Mouse (Mus musculus): Measurements from ENCODE around the gene Ccnt1. TPM values are rescaled to one million over a fixed set of nuclear protein-coding genes. Genes with fewer than 3 reads are reported as not detected.
"Not testable (repeated sequence)": the region's sequence is repeated elsewhere in the genome, so short reads cannot be mapped to it uniquely, and the experiment has no call there.

The Ccnt1 gene
- total RNA-seq, 2 experiments from 2014 or later, result 43.8 to 48.3 TPM

DNA sequence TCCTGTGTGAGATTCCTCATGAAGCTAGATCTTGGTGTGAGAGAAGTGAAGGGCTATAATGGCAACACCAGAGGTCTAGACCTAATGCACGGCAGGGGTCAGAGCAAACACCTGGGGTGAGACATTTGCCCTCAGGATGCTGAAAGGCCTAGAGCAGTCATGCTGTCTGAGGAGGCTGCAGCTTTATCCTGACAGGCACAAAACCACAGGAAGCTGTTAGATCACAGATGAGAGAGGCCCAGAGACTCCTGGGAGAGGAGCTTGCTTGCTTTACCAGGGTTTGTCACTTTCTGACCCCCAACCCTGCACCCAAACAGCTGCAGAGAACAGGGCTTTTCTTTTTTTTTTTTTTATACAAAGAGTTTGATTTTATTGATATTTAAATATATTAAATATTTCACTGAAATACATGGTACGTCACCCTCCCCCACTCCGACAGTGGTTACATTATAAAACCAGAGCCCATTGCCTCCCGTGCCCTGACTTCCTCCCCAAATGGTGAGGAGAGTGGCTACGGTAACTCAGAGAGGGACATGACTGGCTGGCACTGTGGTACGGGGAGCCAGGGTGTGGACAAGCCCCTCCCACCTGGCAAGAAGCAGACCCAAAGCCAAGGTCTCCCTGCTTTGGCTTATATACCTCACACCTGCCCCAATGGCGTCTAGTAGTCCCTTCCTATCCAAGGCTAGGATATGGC, 19.1 kb upstream of the Ccnt1 start:
- H3K4me3 ChIP-seq, result no peak overlapping the region
- DNase-seq (ENCODE audit: low spot score in 2 of 2), result no peak
- no peak overlapping the region for H3K27ac ChIP-seq
- no peak for TF ChIP-seq CTCF (conservative IDR thresholded peaks at IDR 0.05)

- Histone ChIP-seq H3K27ac (no peak overlapping the region), H3K4me3 (no peak overlapping the region)
- no peak for TF ChIP-seq CTCF (conservative IDR thresholded peaks at IDR 0.05)
- no peak for DNase-seq (ENCODE audit: low spot score in 2 of 2)
Observed at GRCm38 (mm10) chr15:98587751-98588150, 17.0 kb upstream of the Ccnt1 start.

DNA sequence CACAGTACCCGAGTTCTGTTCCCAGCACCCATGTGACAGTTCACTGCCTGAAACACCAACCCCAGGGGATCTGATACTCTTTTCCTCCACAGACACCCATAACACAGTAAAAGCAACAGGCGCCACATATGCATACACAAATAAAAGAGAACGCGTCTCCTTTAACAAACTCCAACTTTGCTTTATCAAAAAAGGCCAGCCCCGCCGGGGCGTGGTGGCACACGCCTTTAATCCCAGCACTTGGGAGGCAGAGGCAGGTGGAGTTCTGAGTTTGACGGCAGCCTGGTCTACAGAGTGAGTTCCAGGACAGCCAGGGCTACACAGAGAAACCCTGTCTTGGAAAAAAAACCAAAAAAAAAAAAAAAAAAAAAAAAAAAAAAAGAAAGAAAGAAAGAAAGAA, 15.4 kb upstream of the Ccnt1 start:
- H3K4me3 ChIP-seq; H3K27ac ChIP-seq; DNase-seq (ENCODE audit: low spot score in 2 of 2): not testable (repeated sequence)

- no peak for DNase-seq (ENCODE audit: low spot score in 2 of 2)
- no peak overlapping the region for H3K27ac ChIP-seq
- no peak overlapping the region for H3K4me3 ChIP-seq
- TF ChIP-seq CTCF (conservative IDR thresholded peaks at IDR 0.05), result no peak
Observed at GRCm38 (mm10) chr15:98585421-98585820, 14.7 kb upstream of the Ccnt1 start.

- Histone ChIP-seq H3K4me3 (no peak overlapping the region), H3K27ac (no peak overlapping the region)
- no peak for TF ChIP-seq CTCF (conservative IDR thresholded peaks at IDR 0.05)
- DNase-seq (ENCODE audit: low spot score in 2 of 2), result no peak
Observed at GRCm38 (mm10) chr15:98582996-98583395, 12.3 kb upstream of the Ccnt1 start.

DNA sequence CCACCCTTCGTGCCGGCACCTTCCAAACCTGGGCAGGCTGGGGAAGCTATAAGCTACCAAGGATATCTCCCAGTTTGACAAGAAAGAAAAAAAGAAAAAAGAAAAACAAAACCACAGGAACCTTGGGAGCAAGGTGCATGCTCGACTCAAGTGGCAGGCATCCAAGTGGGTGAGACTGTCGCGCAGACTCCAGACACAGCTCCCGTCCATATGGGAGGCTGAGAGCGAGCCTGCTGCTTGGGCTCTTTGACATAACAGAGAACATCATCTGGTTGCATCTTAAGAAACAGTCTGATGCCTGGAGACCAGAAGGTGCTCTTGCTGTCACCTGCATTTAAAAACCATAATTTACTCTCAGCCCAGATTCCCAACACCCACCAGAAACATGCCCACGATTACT, 11.7 kb upstream of the Ccnt1 start:
- DNase-seq (ENCODE audit: low spot score in 2 of 2), result peak; percentile 31 to 39
- no peak for TF ChIP-seq CTCF (conservative IDR thresholded peaks at IDR 0.05)
- Histone ChIP-seq H3K4me3 (no peak overlapping the region), H3K27ac (no peak overlapping the region)

DNA sequence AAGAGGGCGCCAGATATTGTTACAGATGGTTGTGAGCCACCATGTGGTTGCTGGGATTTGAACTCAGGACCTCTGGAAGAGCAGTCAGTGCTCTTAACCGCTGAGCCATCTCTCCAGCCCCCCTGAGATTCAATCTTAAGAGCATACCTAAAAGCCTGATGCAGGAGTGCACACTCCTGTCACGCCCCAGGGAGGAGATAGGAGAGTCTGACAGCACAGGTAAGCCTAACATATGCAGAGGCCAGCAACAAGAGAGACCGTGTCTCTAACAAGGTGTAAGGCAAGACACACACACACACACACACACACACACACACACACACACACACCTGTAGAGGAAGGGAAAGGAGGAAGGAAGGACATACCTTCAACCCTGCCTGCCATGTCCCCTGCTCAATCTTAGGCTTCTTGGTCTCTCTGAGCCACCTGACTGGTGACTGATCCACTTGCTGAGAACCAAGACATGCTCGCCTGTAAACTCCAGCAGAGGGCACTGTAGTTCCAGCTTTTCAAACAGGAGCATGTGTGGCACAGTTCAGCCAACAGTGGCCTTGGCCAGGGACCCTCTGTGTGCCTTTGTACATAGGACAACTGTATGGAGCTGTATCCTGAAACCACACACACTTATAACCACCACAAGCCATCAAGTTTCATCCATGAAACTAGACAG, 9.2 kb upstream of the Ccnt1 start:
- peak; percentile 82 for TF ChIP-seq CTCF (conservative IDR thresholded peaks at IDR 0.05)
- H3K4me3 ChIP-seq, result no peak overlapping the region

GRCm38 (mm10) chr15:98579310-98579709, 8.6 kb upstream of the Ccnt1 start:
- no peak; the same call in 1 of the 2 replicates for TF ChIP-seq CTCF (conservative IDR thresholded peaks at IDR 0.05)
- no peak overlapping the region for H3K27ac ChIP-seq
- DNase-seq (ENCODE audit: low spot score in 2 of 2), result no peak
- H3K4me3 ChIP-seq, result no peak overlapping the region

More for the DNA sequence above, 9.2 kb upstream of the Ccnt1 start:
- DNase-seq (ENCODE audit: low spot score in 2 of 2), result peak; percentile 74 to 79
- H3K27ac ChIP-seq, result no peak overlapping the region

DNA sequence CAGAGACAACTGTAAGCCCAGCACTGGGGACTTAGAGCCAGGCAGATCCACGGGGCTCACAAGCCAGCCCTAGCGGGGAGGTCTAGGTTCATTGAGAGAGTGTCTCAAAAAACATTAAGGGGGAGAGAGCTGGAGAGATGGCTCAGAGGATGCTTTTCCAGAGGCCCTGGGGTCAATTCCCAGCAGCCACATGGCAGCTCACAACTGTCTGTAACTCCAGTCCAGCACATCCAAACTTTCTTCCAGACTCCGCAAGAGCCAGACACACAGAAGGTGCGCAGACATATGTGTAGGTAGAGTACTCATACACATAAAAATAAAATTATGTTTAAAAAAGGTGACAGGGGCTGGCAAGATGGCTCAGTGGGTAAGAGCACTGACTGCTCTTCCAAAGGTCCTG, 2.6 kb upstream of the Ccnt1 start:
- no peak overlapping the region for H3K27ac ChIP-seq

DNA sequence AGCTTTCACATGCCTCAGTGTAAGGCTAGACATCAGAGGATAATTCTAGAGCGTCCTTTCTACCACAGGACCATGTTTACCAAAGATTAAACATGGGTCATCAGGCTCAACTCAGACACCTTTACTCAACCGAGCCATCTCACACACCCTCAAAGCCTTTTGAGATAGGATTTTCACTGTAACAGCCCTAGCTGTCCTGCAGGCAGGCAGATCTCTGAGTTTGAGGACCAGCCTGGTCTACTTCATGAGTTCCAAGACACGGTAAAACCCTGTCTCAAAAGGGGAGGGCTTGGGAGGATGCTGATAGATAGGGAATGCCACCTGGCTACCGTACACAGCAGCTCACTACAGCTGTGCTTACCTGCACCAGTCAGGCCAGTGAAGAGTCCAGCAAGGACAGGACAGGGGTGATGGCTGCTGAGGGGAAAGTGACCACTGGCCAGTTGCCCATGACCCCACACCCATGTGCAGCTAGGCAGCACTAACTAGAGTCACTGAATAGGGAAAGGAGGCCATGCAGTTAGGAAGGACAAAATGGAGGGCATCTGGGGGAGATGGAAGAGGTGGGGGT, 843 bp downstream of the Ccnt1 start:
- TF ChIP-seq CTCF (conservative IDR thresholded peaks at IDR 0.05), result no peak
- no peak for DNase-seq (ENCODE audit: low spot score in 2 of 2)
- Histone ChIP-seq H3K4me3 (no peak overlapping the region), H3K27ac (no peak overlapping the region)

More for the DNA sequence above, 2.6 kb upstream of the Ccnt1 start:
- H3K4me3 ChIP-seq, result no peak overlapping the region
- TF ChIP-seq CTCF (conservative IDR thresholded peaks at IDR 0.05), result no peak
- DNase-seq (ENCODE audit: low spot score in 2 of 2), result no peak

GRCm38 (mm10) chr15:98569216-98569615, 1.5 kb downstream of the Ccnt1 start:
- TF ChIP-seq CTCF (conservative IDR thresholded peaks at IDR 0.05), result no peak
- no peak for DNase-seq (ENCODE audit: low spot score in 2 of 2)
- Histone ChIP-seq H3K4me3 (peak overlapping the region; percentile 81; the same call in 1 of the 2 replicates), H3K27ac (no peak overlapping the region)

- TF ChIP-seq CTCF (conservative IDR thresholded peaks at IDR 0.05), result no peak
- peak overlapping the region; percentile 98 for H3K27ac ChIP-seq
- DNase-seq (ENCODE audit: low spot score in 2 of 2), result no peak
- peak overlapping the region; percentile 81 for H3K4me3 ChIP-seq
Observed at GRCm38 (mm10) chr15:98568256-98569033, 2.3 kb downstream of the Ccnt1 start.

Measured in layer of hippocampus, adult 2 months (tissue).